Mouse (Mus musculus): ENCODE measurements at regions not wholly inside any gene's neighbourhood (a gene's known extent, or its start where the extent isn't known, plus 50 kb on each side); places are given as distances from the start of the nearest gene placed in this dataset.

GRCm38 (mm10) chrX:57711914-57712313 is 208.4 kb upstream of the Gpr101 start:
- in situ Hi-C loops (cut with MboI, MseI): no loop called here

- in situ Hi-C loops (cut with MboI, MseI): no loop called here
Measured at GRCm38 (mm10) chrX:57709115-57709877, 205.7 kb upstream of the Gpr101 start.

- in situ Hi-C loops (cut with MboI, MseI): no loop called here
Measured at GRCm38 (mm10) chrX:57708501-57708900, 204.9 kb upstream of the Gpr101 start.

GRCm38 (mm10) chrX:57707932-57708331 is 204.4 kb upstream of the Gpr101 start:
- in situ Hi-C loops (cut with MboI, MseI): no loop called here

GRCm38 (mm10) chrX:57706683-57707308 is 203.2 kb upstream of the Gpr101 start:
- in situ Hi-C loops (cut with MboI, MseI): no loop called here

GRCm38 (mm10) chrX:57692506-57692905 is 188.9 kb upstream of the Gpr101 start:
- in situ Hi-C loops (cut with MboI, MseI): loop anchor here (25.0 kb wide), 1 partner anchor 455 kb away; no protein-coding TSS in a partner anchor

- in situ Hi-C loops (cut with MboI, MseI): loop anchor here (5.0 to 25.0 kb wide), 2 partner anchors 249 to 439 kb away; no protein-coding TSS in a partner anchor
Measured at GRCm38 (mm10) chrX:57676764-57677163, 173.2 kb upstream of the Gpr101 start.

- in situ Hi-C loops (cut with MboI, MseI): loop anchor here (5.0 to 25.0 kb wide), 2 partner anchors 248 to 438 kb away; no protein-coding TSS in a partner anchor
Measured at GRCm38 (mm10) chrX:57674955-57675354, 171.4 kb upstream of the Gpr101 start.

- in situ Hi-C loops (cut with MboI, MseI): no loop called here
Measured at GRCm38 (mm10) chrX:57659571-57659970, 156.0 kb upstream of the Gpr101 start.

- in situ Hi-C loops (cut with MboI, MseI): no loop called here
Measured at GRCm38 (mm10) chrX:57656035-57656434, 152.5 kb upstream of the Gpr101 start.

- in situ Hi-C loops (cut with MboI, MseI): no loop called here
Measured at GRCm38 (mm10) chrX:57655483-57655882, 151.9 kb upstream of the Gpr101 start.
